Mouse (Mus musculus) midbrain, embryonic 13.5 days (tissue): ENCODE data around the gene Sytl2. TPM values are rescaled to one million over a fixed set of nuclear protein-coding genes. Genes with fewer than 3 reads are reported as not detected.

Source experiments
- ATAC-seq: fragments of 200-750 bp; cut with Nextera tagmentation; 2 replicates; pipeline ENCODE4 v1.8.0; 2017; ENCODE audit warnings: mild to moderate bottlenecking, moderate TSS enrichment, moderate library complexity
- H3K27ac ChIP-seq: fragments of 300-500 bp; sonication (generic); 2 replicates; pipeline ENCODE4 v1.5.1; 2015; ENCODE audit warnings: inconsistent platforms, mild to moderate bottlenecking, moderate library complexity
- H3K27me3 ChIP-seq: fragments of 300-500 bp; sonication (generic); 2 replicates; pipeline ENCODE4 v1.6.1; 2015; ENCODE audit warnings: mild to moderate bottlenecking, inconsistent platforms
- H3K36me3 ChIP-seq: fragments of 300-500 bp; sonication (generic); 2 replicates; pipeline ENCODE4 v1.6.1; 2015; ENCODE audit warnings: mild to moderate bottlenecking, inconsistent platforms
- H3K4me1 ChIP-seq: fragments of 300-500 bp; sonication (generic); replicated peaks from 2 replicates; pipeline ENCODE4 v1.6.1; 2015; ENCODE audit warnings: inconsistent platforms
- H3K4me2 ChIP-seq: fragments of 300-500 bp; sonication (generic); replicated peaks from 2 replicates; pipeline ENCODE4 v1.6.1; 2015; ENCODE audit warnings: moderate library complexity, mild to moderate bottlenecking, inconsistent platforms
- H3K4me3 ChIP-seq: fragments of 300-500 bp; sonication (generic); replicated peaks from 2 replicates; pipeline ENCODE4 v1.5.1; 2015; ENCODE audit warnings: mild to moderate bottlenecking, inconsistent platforms
- H3K9ac ChIP-seq: fragments of 300-500 bp; sonication (generic); replicated peaks from 2 replicates; pipeline ENCODE4 v1.6.1; 2015; ENCODE audit warnings: mild to moderate bottlenecking, inconsistent platforms
- H3K9me3 ChIP-seq: fragments of 300-500 bp; sonication (generic); 2 replicates; pipeline ENCODE4 v1.6.1; 2016; ENCODE audit warnings: mild to moderate bottlenecking, inconsistent platforms
- WGBS: fragments of 180-500 bp; shearing (Covaris S2); methylation state at CpG from one replicate; pipeline ENCODE4 v1.1.7; 2015; 5-methylcytosine and 5-hydroxymethylcytosine counted together
- polyA plus RNA-seq: library from polyadenylated mRNA; unstranded; fragments of >200 nt; fragmentation: Nextera tagmentation; extraction: Ambion mirVana; gene quantifications from 2 replicates; pipeline ENCODE4 v1.2.1, GENCODE M21; 2015

Sytl2 gene
- 2.3 and 2.4 TPM in 2 replicates for polyA plus RNA-seq

- Histone ChIP-seq H3K4me1 (peaks cover 8% of the 10 kb centered on the region), H3K27me3 (peaks cover 31% of the 10 kb centered on the region), H3K4me3 (peak within 1 kb of the TSS; percentile 67), H3K27ac (no peak within 1 kb of the TSS), H3K36me3 (no peaks in the 10 kb centered on the region), H3K9me3 (no peaks in the 10 kb centered on the region), H3K4me2 (peak within 1 kb of the TSS; percentile 98), H3K9ac (peak within 1 kb of the TSS; percentile 70)
- ATAC-seq, result peak; percentile 89
- 2% methylated on average over 43 of the region's 43 CpGs for WGBS
Measured at GRCm38 (mm10) chr7:90301942-90302646, at the start of gene Sytl2. TSS of gene Sytl2 (plus strand) at chr7:90302252.

- Histone ChIP-seq H3K4me2 (no peak overlapping the region), H3K4me3 (no peak overlapping the region), H3K4me1 (no peaks in the 10 kb centered on the region), H3K27me3 (no peaks in the 10 kb centered on the region), H3K27ac (no peak overlapping the region), H3K9me3 (no peaks in the 10 kb centered on the region), H3K9ac (no peak overlapping the region), H3K36me3 (no peaks in the 10 kb centered on the region)
- 71% methylated on average over 5 of the region's 5 CpGs for WGBS
- ATAC-seq, result no peak
Measured at GRCm38 (mm10) chr7:90252946-90253345, 49.1 kb upstream of the Sytl2 start.

GRCm38 (mm10) chr7:90258701-90259100 is 43.4 kb upstream of the Sytl2 start:
- ATAC-seq, result no peak
- Histone ChIP-seq H3K36me3 (no peaks in the 10 kb centered on the region), H3K27me3 (no peaks in the 10 kb centered on the region), H3K9me3 (no peaks in the 10 kb centered on the region), H3K4me3 (no peak overlapping the region), H3K9ac (no peak overlapping the region), H3K27ac (no peak overlapping the region), H3K4me2 (no peak overlapping the region), H3K4me1 (peaks cover 15% of the 10 kb centered on the region)
- 96% methylated on average over 2 of the region's 2 CpGs for WGBS

- ATAC-seq, result no peak
- H3K9me3 ChIP-seq, result no peaks in the 10 kb centered on the region
- no peak overlapping the region for H3K9ac ChIP-seq
- H3K36me3 ChIP-seq, result no peaks in the 10 kb centered on the region
- peaks cover 15% of the 10 kb centered on the region for H3K4me1 ChIP-seq
- H3K4me3 ChIP-seq, result no peak overlapping the region
- no peak overlapping the region for H3K27ac ChIP-seq
- H3K4me2 ChIP-seq, result no peak overlapping the region
- H3K27me3 ChIP-seq, result no peaks in the 10 kb centered on the region
- 96% methylated on average over 2 of the region's 2 CpGs for WGBS
Measured at GRCm38 (mm10) chr7:90259899-90260298, 42.2 kb upstream of the Sytl2 start.

GRCm38 (mm10) chr7:90261902-90262599 is 40.0 kb upstream of the Sytl2 start:
- 16% methylated on average over 7 of the region's 7 CpGs for WGBS
- H3K4me2 ChIP-seq, result peak overlapping the region; percentile 36
- no peak overlapping the region for H3K9ac ChIP-seq
- peaks cover 20% of the 10 kb centered on the region for H3K4me1 ChIP-seq
- peak; percentile 80 for ATAC-seq
- no peaks in the 10 kb centered on the region for H3K9me3 ChIP-seq
- H3K27ac ChIP-seq, result peak overlapping the region; percentile 65
- H3K36me3 ChIP-seq, result no peaks in the 10 kb centered on the region
- no peaks in the 10 kb centered on the region for H3K27me3 ChIP-seq
- no peak overlapping the region; the same call in 1 of the 2 replicates for H3K4me3 ChIP-seq

- Histone ChIP-seq H3K27ac (no peak within 1 kb of the TSS), H3K36me3 (no peaks in the 10 kb centered on the region), H3K4me3 (peak within 1 kb of the TSS; percentile 13; the same call in 1 of the 2 replicates), H3K9me3 (no peaks in the 10 kb centered on the region), H3K4me1 (peaks cover 20% of the 10 kb centered on the region), H3K27me3 (no peaks in the 10 kb centered on the region), H3K9ac (0 out of 2 replicates have a peak within 1 kb of the TSS, but pooled peaks have one; percentile 24), H3K4me2 (peak within 1 kb of the TSS; percentile 50)
- WGBS, result 5% methylated on average over 28 of the region's 28 CpGs
- peak; percentile 85 for ATAC-seq
Measured at GRCm38 (mm10) chr7:90265289-90265970, 36.6 kb upstream of the Sytl2 start, which contains the start of gene Ccdc83. TSS of gene Ccdc83 (minus strand) at chr7:90265777.

GRCm38 (mm10) chr7:90270141-90270540 is 31.9 kb upstream of the Sytl2 start:
- no peaks in the 10 kb centered on the region for H3K9me3 ChIP-seq
- H3K27me3 ChIP-seq, result no peaks in the 10 kb centered on the region
- no peaks in the 10 kb centered on the region for H3K36me3 ChIP-seq
- 88% methylated on average over 3 of the region's 3 CpGs for WGBS
- peaks cover 3% of the 10 kb centered on the region for H3K4me1 ChIP-seq
- no peak overlapping the region for H3K9ac ChIP-seq
- H3K27ac ChIP-seq, result no peak overlapping the region
- H3K4me2 ChIP-seq, result no peak overlapping the region
- no peak overlapping the region for H3K4me3 ChIP-seq
- ATAC-seq, result no peak

- no peaks in the 10 kb centered on the region for H3K4me1 ChIP-seq
- no peaks in the 10 kb centered on the region for H3K36me3 ChIP-seq
- no peak overlapping the region for H3K4me3 ChIP-seq
- H3K4me2 ChIP-seq, result no peak overlapping the region
- no peaks in the 10 kb centered on the region for H3K9me3 ChIP-seq
- H3K27me3 ChIP-seq, result no peaks in the 10 kb centered on the region
- 64% methylated on average over 11 of the region's 11 CpGs for WGBS
- H3K27ac ChIP-seq, result no peak overlapping the region
- no peak for ATAC-seq
- H3K9ac ChIP-seq, result no peak overlapping the region
Measured at GRCm38 (mm10) chr7:90274561-90275100, 27.4 kb upstream of the Sytl2 start.

- no peak for ATAC-seq
- no peaks in the 10 kb centered on the region for H3K4me1 ChIP-seq
- H3K27me3 ChIP-seq, result no peaks in the 10 kb centered on the region
- no peak overlapping the region for H3K27ac ChIP-seq
- 85% methylated on average over 3 of the region's 3 CpGs for WGBS
- no peak overlapping the region for H3K4me3 ChIP-seq
- H3K36me3 ChIP-seq, result no peaks in the 10 kb centered on the region
- H3K9ac ChIP-seq, result no peak overlapping the region
- no peaks in the 10 kb centered on the region for H3K9me3 ChIP-seq
- no peak overlapping the region for H3K4me2 ChIP-seq
Measured at GRCm38 (mm10) chr7:90277246-90277645, 24.8 kb upstream of the Sytl2 start.

- Histone ChIP-seq H3K4me3 (no peak overlapping the region), H3K9ac (no peak overlapping the region), H3K4me2 (no peak overlapping the region), H3K27ac (no peak overlapping the region), H3K9me3 (no peaks in the 10 kb centered on the region), H3K36me3 (no peaks in the 10 kb centered on the region), H3K4me1 (no peaks in the 10 kb centered on the region), H3K27me3 (no peaks in the 10 kb centered on the region)
- WGBS, result 85% methylated on average over 4 of the region's 4 CpGs
- no peak for ATAC-seq
Measured at GRCm38 (mm10) chr7:90277769-90278168, 24.3 kb upstream of the Sytl2 start.

- Histone ChIP-seq H3K9me3 (no peaks in the 10 kb centered on the region), H3K4me3 (no peak overlapping the region), H3K4me1 (no peaks in the 10 kb centered on the region), H3K27ac (no peak overlapping the region), H3K4me2 (no peak overlapping the region), H3K27me3 (no peaks in the 10 kb centered on the region), H3K9ac (no peak overlapping the region), H3K36me3 (no peaks in the 10 kb centered on the region)
- WGBS, result 90% methylated on average over 4 of the region's 4 CpGs
- ATAC-seq, result no peak
Measured at GRCm38 (mm10) chr7:90279136-90279535, 22.9 kb upstream of the Sytl2 start.
